Mouse (Mus musculus) layer of hippocampus, postnatal 25 days (tissue): Measurements from ENCODE around the gene Mknk2. TPM values are rescaled to one million over a fixed set of nuclear protein-coding genes. Genes with fewer than 3 reads are reported as not detected.

ENCODE experiments used
- DNase-seq, 2 experiments: peaks; one replicate each; pipeline ENCODE4 v3.0.0; 2022; ENCODE audit warnings: mixed read lengths in 2 of 2, low spot score in 1 of 2; ENCODE audit errors: extremely low spot score in 1 of 2
- total RNA-seq, 2 experiments: library from RNA; stranded (reverse); gene quantifications; 2 replicates each; pipeline ENCODE4 v1.2.3; 2021

Mknk2 gene
- total RNA-seq, 2 experiments from 2014 or later, result 45.0 to 50.9 TPM

GRCm38 (mm10) chr10:80618181-80618580 is 59.7 kb downstream of the Mknk2 start:
- DNase-seq, result no peak

Other genes with a start within 250 kb of the Mknk2 start
- gene Tcf3, start 244.5 kb downstream of the Mknk2 start, total RNA-seq, result 10 to 100 TPM; 26.9 to 32.1 TPM
- not detected for gene Onecut3, start 183.3 kb downstream of the Mknk2 start, total RNA-seq
- gene Atp8b3, start 139.0 kb downstream of the Mknk2 start, total RNA-seq, result under 1 TPM; 0.19 to 0.47 TPM
- 10 to 100 TPM; 45.2 to 54.6 TPM for gene Rexo1, start 116.6 kb downstream of the Mknk2 start, total RNA-seq
- 10 to 100 TPM; 57.3 to 57.6 TPM for gene Klf16, start 100.8 kb downstream of the Mknk2 start, total RNA-seq
- gene Abhd17a, start 87.8 kb downstream of the Mknk2 start, total RNA-seq, result 100 to 1,000 TPM; 184 to 192 TPM
- 10 to 100 TPM; 44.1 to 45.5 TPM for gene Scamp4, start 75.2 kb downstream of the Mknk2 start, total RNA-seq
- gene Adat3, start 75.2 kb downstream of the Mknk2 start, total RNA-seq, result 1 to 10 TPM; 1.7 to 1.8 TPM
- 1 to 10 TPM; 2.4 to 3.4 TPM for gene Gm49322, start 72.1 kb downstream of the Mknk2 start, total RNA-seq
- 100 to 1,000 TPM; 208 to 236 TPM for gene Csnk1g2, start 55.3 kb downstream of the Mknk2 start, total RNA-seq
- gene Btbd2, start 21.0 kb downstream of the Mknk2 start, total RNA-seq, result 100 to 1,000 TPM; 103 to 107 TPM
- gene Mob3a, start 23.9 kb upstream of the Mknk2 start, total RNA-seq, result 10 to 100 TPM; 13.0 to 13.6 TPM
- 10 to 100 TPM; 46.4 to 61.7 TPM for gene Izumo4, start 24.1 kb upstream of the Mknk2 start, total RNA-seq
- 100 to 1,000 TPM; 128 to 143 TPM for gene Ap3d1, start 64.2 kb upstream of the Mknk2 start, total RNA-seq
- gene Dot1l, start 77.1 kb upstream of the Mknk2 start, total RNA-seq, result 10 to 100 TPM; 39.9 to 60.6 TPM
- 10 to 100 TPM; 46.2 to 52.0 TPM for gene Sf3a2, start 120.1 kb upstream of the Mknk2 start, total RNA-seq
- gene Plekhj1, start 120.5 kb upstream of the Mknk2 start, total RNA-seq, result 10 to 100 TPM; 63.6 to 71.6 TPM
- gene Amh, start 127.1 kb upstream of the Mknk2 start, total RNA-seq, result 1 to 10 TPM; 2.3 to 3.2 TPM
- 1 to 10 TPM; 2.5 to 3.5 TPM for gene Jsrp1, start 135.4 kb upstream of the Mknk2 start, total RNA-seq
- 100 to 1,000 TPM; 491 to 550 TPM for gene Oaz1, start 148.5 kb upstream of the Mknk2 start, total RNA-seq
- gene Lingo3, start 165.9 kb upstream of the Mknk2 start, total RNA-seq, result 10 to 100 TPM; 38.3 to 39.9 TPM
- gene Lsm7, start 177.1 kb upstream of the Mknk2 start, total RNA-seq, result 10 to 100 TPM; 41.5 to 43.8 TPM
- gene Sppl2b, start 177.2 kb upstream of the Mknk2 start, total RNA-seq, result 10 to 100 TPM; 61.5 to 65.7 TPM
- under 1 TPM; 0.40 to 0.62 TPM for gene Tmprss9, start 193.7 kb upstream of the Mknk2 start, total RNA-seq
- gene Timm13, start 222.9 kb upstream of the Mknk2 start, total RNA-seq, result 100 to 1,000 TPM; 145 to 167 TPM
- gene Lmnb2, start 240.1 kb upstream of the Mknk2 start, total RNA-seq, result 10 to 100 TPM; 17.5 to 19.6 TPM